Mouse (Mus musculus) cerebellum, adult 8-10 months (tissue): ENCODE results near the gene Drd4.

Experiments used
- DNase-seq: peaks from one replicate; pipeline ENCODE4 v3.0.0; 2022

The Drd4 gene

GRCm38 (mm10) chr7:141292583-141293388, 980 bp downstream of the Drd4 start:
- no peak for DNase-seq

- DNase-seq: peak; percentile 28
Measured at GRCm38 (mm10) chr7:141293852-141294471, 2.2 kb downstream of the Drd4 start.

GRCm38 (mm10) chr7:141294479-141294878, 2.7 kb downstream of the Drd4 start:
- no peak for DNase-seq

- no peak for DNase-seq
Measured at GRCm38 (mm10) chr7:141297926-141298650, 6.3 kb downstream of the Drd4 start.

- DNase-seq: peak; percentile 60
Measured at GRCm38 (mm10) chr7:141299175-141299574, 7.4 kb downstream of the Drd4 start.

GRCm38 (mm10) chr7:141301386-141301785, 9.6 kb downstream of the Drd4 start:
- peak; percentile 62 for DNase-seq

GRCm38 (mm10) chr7:141302702-141303268, 11.0 kb downstream of the Drd4 start:
- DNase-seq: no peak

- no peak for DNase-seq
Measured at GRCm38 (mm10) chr7:141304537-141304936, 12.7 kb downstream of the Drd4 start.

- no peak for DNase-seq
Measured at GRCm38 (mm10) chr7:141314416-141314815, 22.6 kb downstream of the Drd4 start.

GRCm38 (mm10) chr7:141315076-141315475, 23.3 kb downstream of the Drd4 start:
- DNase-seq: no peak

- DNase-seq: no peak
Measured at GRCm38 (mm10) chr7:141315974-141316373, 24.2 kb downstream of the Drd4 start.

- no peak for DNase-seq
Measured at GRCm38 (mm10) chr7:141317619-141318132, 25.9 kb downstream of the Drd4 start.

- DNase-seq: no peak
Measured at GRCm38 (mm10) chr7:141319446-141319845, 27.6 kb downstream of the Drd4 start.

GRCm38 (mm10) chr7:141324686-141325085, 32.9 kb downstream of the Drd4 start:
- DNase-seq: no peak

GRCm38 (mm10) chr7:141326546-141327446, 35.0 kb downstream of the Drd4 start:
- peak; percentile 49 for DNase-seq

- DNase-seq: peak; percentile 100
Measured at GRCm38 (mm10) chr7:141327469-141328372, 35.9 kb downstream of the Drd4 start, which contains the start of the genes Deaf1 and Tmem80. Gene Deaf1 (minus strand): TSS chr7:141327690. Gene Tmem80 (plus strand): TSS chr7:141327739.

GRCm38 (mm10) chr7:141328373-141328990, 36.7 kb downstream of the Drd4 start:
- DNase-seq: no peak

- DNase-seq: no peak
Measured at GRCm38 (mm10) chr7:141330706-141331105, 38.9 kb downstream of the Drd4 start.

- no peak for DNase-seq
Measured at GRCm38 (mm10) chr7:141331990-141332389, 40.2 kb downstream of the Drd4 start.

GRCm38 (mm10) chr7:141335044-141335579, 43.3 kb downstream of the Drd4 start:
- no peak for DNase-seq
